Mouse (Mus musculus) erythroblast, embryonic 14.5 days (primary cell): Measurements from ENCODE around the gene Abca7. TPM values are rescaled to one million over a fixed set of nuclear protein-coding genes. Genes with fewer than 3 reads are reported as not detected.
"Not testable (repeated sequence)": the region's sequence is repeated elsewhere in the genome, so short reads cannot be mapped to it uniquely, and the experiment has no call there.

Experiments
- H3K27me3 ChIP-seq: 2 replicates; pipeline ENCODE4 v1.6.1; 2012; ENCODE audit warnings: inconsistent platforms; ENCODE audit not compliant: control insufficient read depth
- H3K36me3 ChIP-seq: 2 replicates; pipeline ENCODE4 v1.6.1; 2012; ENCODE audit warnings: mild to moderate bottlenecking, inconsistent platforms; ENCODE audit not compliant: control insufficient read depth
- H3K4me1 ChIP-seq: 2 replicates; pipeline ENCODE4 v1.6.1; 2012; ENCODE audit warnings: inconsistent platforms; ENCODE audit not compliant: control insufficient read depth
- H3K4me3 ChIP-seq: replicated peaks from 2 replicates; pipeline ENCODE3; 2012; ENCODE audit warnings: moderate library complexity, mild to moderate bottlenecking, inconsistent platforms
- H3K9me3 ChIP-seq: 2 replicates; pipeline ENCODE4 v1.6.1; 2012; ENCODE audit warnings: low read length, inconsistent platforms, mixed read lengths; ENCODE audit not compliant: control insufficient read depth
- GATA1 ChIP-seq: IDR thresholded peaks from 2 replicates; pipeline ENCODE4 v1.6.1; 2012; ENCODE audit warnings: low read length, inconsistent platforms, mixed read lengths
- TAL1 ChIP-seq: IDR thresholded peaks from 3 replicates; pipeline ENCODE4 v1.6.1; 2012; ENCODE audit warnings: low read length, inconsistent platforms, mixed read lengths
- polyA plus RNA-seq: library from polyadenylated mRNA; stranded (reverse); fragments of >175 nt; gene quantifications from 2 replicates; pipeline ENCODE4 v1.2.3, GENCODE M21; 2012

The Abca7 gene
- polyA plus RNA-seq, 1 experiment = 7.6 TPM

DNA sequence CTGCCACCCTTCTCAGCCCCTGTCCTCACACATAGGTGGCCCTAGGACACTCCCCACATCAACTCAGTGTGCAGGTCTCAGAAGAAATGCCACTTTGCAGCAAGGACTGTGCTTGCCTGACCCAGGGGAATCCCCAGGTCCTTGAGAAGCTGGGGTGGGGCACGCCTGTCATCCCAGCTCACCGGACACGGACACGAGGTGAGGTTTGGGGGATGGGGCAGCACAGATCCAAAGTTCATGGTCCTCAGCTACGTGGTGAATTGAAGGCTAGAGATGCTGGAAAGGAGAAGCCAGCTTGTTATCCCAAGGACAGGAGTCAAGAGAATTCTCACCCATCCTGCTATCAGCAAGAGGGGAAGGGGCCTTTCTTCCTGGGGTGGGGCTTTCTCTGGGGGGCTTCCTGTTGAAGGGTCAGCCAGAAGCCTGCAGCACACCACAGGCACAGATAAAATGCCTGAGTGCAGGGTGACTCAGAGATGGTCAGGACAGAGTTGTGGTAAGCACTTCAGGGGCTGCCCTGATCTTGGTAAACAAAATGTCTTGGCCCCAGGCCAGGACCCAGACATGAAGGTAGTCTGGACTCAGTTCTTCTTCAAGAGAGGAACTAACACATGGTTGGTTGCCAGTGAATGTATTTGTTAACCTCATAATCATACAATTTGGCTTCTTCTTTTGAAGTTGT is 36.6 kb downstream of the Abca7 start:
- TF ChIP-seq TAL1 (no peak), GATA1 (no peak)
- H3K36me3 ChIP-seq = peaks cover 69% of the 10 kb centered on the region
- H3K27me3 ChIP-seq = no peaks in the 10 kb centered on the region
- H3K4me1 ChIP-seq = peaks cover 33% of the 10 kb centered on the region
- H3K4me3 ChIP-seq = no peak overlapping the region
- no peaks in the 10 kb centered on the region for H3K9me3 ChIP-seq

DNA sequence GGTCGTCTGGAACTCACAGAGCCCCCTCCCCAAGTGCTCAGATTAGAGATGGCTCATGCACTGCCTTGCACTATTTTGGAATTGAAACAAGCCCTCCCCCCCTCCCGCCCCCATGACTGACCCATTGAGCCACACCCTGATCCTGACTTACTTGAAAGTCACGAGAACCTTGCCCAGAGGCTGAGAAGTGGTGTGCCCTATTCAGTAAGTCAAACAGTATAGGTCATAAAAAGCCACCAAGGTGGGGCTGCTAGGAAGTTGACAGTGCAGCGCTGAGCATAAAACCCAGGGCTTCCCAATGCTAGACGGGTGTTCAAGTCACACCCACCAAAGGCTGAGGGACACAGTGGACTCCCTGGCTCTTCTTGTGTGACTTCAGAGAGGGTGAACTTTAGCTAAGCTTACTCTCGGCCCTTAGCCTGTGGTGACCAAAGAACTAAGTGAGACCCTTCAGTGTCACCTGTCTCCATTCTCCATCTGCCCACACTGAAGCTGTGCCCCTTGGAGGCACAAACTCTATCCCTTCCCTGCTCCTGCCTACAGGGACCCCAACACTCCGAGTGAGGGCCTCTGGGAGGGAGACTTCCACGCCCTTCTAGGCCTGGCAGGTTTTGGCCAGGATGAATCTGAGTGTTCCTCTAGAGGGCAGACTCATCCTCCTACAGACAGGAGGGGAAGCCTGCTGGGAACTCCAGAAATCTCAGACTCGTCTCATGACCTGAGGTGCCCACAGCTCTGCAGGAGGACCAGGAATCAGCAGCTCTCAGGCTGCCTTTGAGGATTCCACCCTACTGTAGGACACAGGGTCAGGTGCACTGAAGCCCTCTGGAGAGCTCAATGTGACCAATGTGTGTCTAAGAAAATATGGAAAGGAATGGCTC is 37.5 kb downstream of the Abca7 start:
- peaks cover 33% of the 10 kb centered on the region for H3K4me1 ChIP-seq
- peaks cover 69% of the 10 kb centered on the region for H3K36me3 ChIP-seq
- no peaks in the 10 kb centered on the region for H3K27me3 ChIP-seq
- no peaks in the 10 kb centered on the region for H3K9me3 ChIP-seq
- H3K4me3 ChIP-seq = no peak overlapping the region
- TF ChIP-seq TAL1 = no peak
- TF ChIP-seq GATA1 = no peak

DNA sequence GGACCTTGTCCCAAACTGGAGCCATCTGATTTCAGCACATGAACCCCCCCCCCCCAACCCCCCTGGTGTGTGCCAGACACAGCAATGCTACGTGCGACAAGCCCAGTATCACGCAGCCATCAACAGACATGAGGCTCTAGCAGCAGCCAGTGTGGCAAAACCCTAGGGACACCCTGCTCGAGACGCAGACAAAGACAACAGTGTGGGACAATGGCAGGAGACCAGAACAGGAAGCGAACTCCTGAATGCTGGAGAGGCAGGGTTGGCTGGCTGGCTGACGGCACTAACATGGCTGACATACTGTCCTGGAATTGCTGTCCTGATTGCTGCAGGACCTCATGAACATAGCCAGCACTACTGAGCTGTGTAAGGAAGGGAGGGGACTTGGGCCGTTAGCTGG is 38.9 kb downstream of the Abca7 start:
- peaks cover 44% of the 10 kb centered on the region for H3K4me1 ChIP-seq

DNA sequence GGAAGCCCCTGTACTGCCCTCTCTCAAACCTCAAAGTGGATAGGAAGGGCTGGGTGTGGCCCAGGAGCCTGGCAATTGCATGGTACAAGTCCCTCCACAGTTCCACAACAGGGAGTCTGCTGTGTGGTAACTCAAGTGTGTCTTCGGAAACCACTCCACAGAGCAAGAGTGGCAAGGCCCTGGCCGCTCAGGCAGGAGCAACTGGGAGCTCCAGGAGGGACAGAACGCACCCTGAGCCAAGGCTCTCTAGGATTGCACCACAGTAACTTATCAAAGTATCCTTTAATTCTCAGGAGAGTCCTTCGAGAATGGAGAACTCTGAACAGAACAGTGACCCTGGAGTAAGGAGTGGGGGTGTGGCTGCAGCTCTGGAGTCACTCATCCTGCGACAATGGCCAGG is 39.4 kb downstream of the Abca7 start:
- no peak overlapping the region for H3K4me3 ChIP-seq

More for the DNA sequence above, 38.9 kb downstream of the Abca7 start:
- H3K27me3 ChIP-seq = no peaks in the 10 kb centered on the region
- H3K4me3 ChIP-seq = no peak overlapping the region
- H3K9me3 ChIP-seq = no peaks in the 10 kb centered on the region
- H3K36me3 ChIP-seq = peaks cover 61% of the 10 kb centered on the region
- TF ChIP-seq TAL1 (no peak), GATA1 (no peak)

DNA sequence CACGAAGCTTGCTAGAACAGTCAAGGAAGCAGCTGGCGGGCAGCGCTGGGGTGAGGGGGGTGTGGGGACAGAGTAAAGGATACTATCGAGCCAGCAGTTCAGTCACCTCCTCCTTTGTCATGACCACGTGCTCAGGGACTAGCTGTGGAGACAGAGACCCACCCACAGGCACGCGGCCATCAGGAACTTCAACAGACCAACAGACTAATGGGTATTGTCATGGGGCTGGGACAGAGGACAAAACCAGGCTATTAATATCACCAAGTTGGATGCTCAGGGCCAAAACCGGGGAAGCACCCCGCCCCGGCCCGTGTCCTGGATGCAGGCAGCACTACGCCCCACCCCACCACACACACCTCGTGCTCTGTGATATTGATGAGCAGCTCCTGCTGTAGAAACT is 40.5 kb downstream of the Abca7 start:
- H3K4me3 ChIP-seq = no peak overlapping the region
- TF ChIP-seq GATA1 = no peak
- TF ChIP-seq TAL1 = no peak
- H3K4me1 ChIP-seq = peaks cover 49% of the 10 kb centered on the region
- peaks cover 47% of the 10 kb centered on the region for H3K36me3 ChIP-seq
- H3K9me3 ChIP-seq = no peaks in the 10 kb centered on the region
- no peaks in the 10 kb centered on the region for H3K27me3 ChIP-seq

More for the DNA sequence above, 39.4 kb downstream of the Abca7 start:
- no peak for TF ChIP-seq GATA1
- no peak for TF ChIP-seq TAL1
- Histone ChIP-seq H3K36me3 (peaks cover 56% of the 10 kb centered on the region), H3K27me3 (no peaks in the 10 kb centered on the region), H3K9me3 (no peaks in the 10 kb centered on the region), H3K4me1 (peaks cover 46% of the 10 kb centered on the region)

DNA sequence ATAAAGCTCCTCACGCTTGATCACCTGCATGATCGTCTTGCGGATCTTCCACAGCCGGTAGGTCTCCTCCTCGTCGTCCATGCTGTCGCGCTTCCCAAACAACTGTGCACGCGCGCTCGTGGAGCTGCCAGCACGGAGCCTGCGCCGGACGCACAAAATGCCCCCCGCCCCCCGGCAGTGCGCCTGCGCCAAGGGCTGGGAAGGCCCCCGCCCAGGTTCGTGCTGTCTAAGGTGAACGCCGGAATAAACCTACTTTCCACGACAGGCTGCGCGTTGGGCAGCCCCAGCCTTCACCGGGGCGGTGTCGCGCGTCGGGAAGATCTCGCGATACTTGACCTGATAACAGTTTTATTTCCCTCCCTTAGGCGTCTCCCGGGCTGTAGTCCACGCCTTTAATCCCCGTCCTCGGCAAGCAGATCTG is 43.3 kb downstream of the Abca7 start, which contains the start of gene Polr2e:
Polr2e (minus strand) TSS at position 237 of the 421 bp plus-strand sequence.
- H3K9me3 ChIP-seq = no peaks in the 10 kb centered on the region
- H3K27me3 ChIP-seq = no peaks in the 10 kb centered on the region
- peaks cover 40% of the 10 kb centered on the region for H3K4me1 ChIP-seq
- no peak for TF ChIP-seq GATA1
- no peak for TF ChIP-seq TAL1
- H3K36me3 ChIP-seq = peaks cover 42% of the 10 kb centered on the region
- H3K4me3 ChIP-seq = peak within 1 kb of the TSS; percentile 85

DNA sequence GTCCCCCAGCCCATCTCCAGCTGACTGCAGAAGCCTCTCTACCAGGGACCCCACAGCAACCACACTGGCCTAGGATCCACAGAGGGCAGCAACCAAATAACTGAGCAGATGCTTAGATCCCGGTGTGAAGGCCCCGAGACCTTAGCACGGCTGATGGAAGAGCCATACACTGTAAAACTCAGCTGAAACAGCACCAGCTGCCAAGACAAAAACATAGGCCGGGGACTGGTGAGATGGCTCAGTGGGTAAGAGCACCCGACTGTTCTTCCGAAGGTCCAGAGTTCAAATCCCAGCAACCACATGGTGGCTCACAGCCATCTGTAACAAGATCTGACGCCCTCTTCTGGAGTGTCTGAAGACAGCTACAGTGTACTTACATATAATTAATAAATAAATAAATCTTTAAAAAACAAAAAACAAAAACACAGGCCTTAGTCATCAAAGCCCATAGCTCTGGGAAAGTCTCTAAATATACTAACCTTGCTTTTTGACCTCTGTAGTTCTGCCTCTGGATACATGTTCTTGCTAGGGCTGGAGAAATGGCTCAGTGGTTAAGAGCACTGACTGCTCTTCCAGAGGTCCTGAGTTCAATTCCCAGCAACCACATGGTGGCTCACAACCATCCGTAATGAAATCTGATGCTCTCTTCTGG is 45.2 kb downstream of the Abca7 start:
- not testable (repeated sequence) for H3K9me3 ChIP-seq, H3K27me3 ChIP-seq, H3K4me3 ChIP-seq
- Histone ChIP-seq H3K36me3 (peaks cover 22% of the 10 kb centered on the region), H3K4me1 (peaks cover 51% of the 10 kb centered on the region)

DNA sequence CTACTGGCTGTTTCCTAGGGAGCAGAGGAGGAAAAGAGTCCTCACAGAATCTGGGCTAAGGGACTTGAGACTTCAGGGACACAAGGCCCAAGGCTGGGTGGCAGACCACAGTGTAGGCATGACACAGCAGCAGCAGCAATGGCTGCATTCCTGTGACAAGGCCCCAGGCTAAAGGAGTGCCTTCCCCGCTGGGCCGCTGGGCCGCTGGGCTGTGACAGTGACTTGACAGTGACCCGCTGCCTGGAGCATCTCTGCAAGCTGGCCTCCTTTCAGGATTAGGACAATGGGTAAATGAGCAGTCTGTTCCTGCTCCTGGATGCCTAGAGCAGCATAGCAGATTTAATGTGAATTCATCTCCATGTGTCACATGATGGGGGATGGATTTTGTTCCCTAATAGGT is 47.8 kb downstream of the Abca7 start:
- TF ChIP-seq TAL1 = no peak
- TF ChIP-seq GATA1 = no peak
- Histone ChIP-seq H3K27me3 (no peaks in the 10 kb centered on the region), H3K4me3 (no peak overlapping the region), H3K4me1 (peaks cover 58% of the 10 kb centered on the region), H3K36me3 (no peaks in the 10 kb centered on the region), H3K9me3 (no peaks in the 10 kb centered on the region)

DNA sequence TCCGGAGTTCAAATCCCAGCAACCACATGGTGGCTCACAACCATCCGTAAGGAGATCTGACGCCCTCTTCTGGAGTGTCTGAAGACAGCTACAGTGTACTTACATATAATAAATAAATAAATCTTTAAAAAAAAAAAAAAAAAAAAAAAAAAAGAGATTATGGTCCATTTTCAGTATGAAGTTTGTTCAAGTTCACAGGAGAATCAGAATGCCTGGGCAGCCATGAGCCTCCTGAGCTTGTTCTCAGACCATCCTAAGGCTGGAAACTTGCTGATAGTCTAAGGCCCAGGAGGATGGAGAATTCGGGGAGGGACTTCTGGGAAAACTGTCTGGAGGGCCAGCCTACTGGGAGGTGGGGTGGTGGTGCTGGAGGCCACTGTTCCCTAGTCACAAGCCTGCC is 49.1 kb downstream of the Abca7 start:
- H3K9me3 ChIP-seq, H3K27me3 ChIP-seq, H3K36me3 ChIP-seq, H3K4me3 ChIP-seq: not testable (repeated sequence)
- H3K4me1 ChIP-seq = peaks cover 56% of the 10 kb centered on the region
